Mouse (Mus musculus) testis, adult 2 months (tissue): ENCODE measurements around the gene Med11. TPM values are rescaled to one million over a fixed set of nuclear protein-coding genes. Genes with fewer than 3 reads are reported as not detected.
A peak's percentile ranks its signal among the peaks of the same experiment; 100 is the strongest.
"Not testable (repeated sequence)": the region's sequence is repeated elsewhere in the genome, so short reads cannot be mapped to it uniquely, and the experiment has no call there.

Experiments
- H3K27ac ChIP-seq: fragments of 200-500 bp; 2 replicates; pipeline ENCODE4 v1.5.1; 2012; ENCODE audit warnings: low read depth, low read length; ENCODE audit not compliant: control insufficient read depth, insufficient read depth
- H3K27me3 ChIP-seq: fragments of 200-500 bp; 2 replicates; pipeline ENCODE4 v1.6.1; 2012; ENCODE audit warnings: mild to moderate bottlenecking, low read length, moderate library complexity; ENCODE audit not compliant: control insufficient read depth, insufficient read depth
- H3K36me3 ChIP-seq: fragments of 200-500 bp; 2 replicates; pipeline ENCODE4 v1.6.1; 2012; ENCODE audit warnings: mild to moderate bottlenecking, low read length; ENCODE audit not compliant: control insufficient read depth, insufficient read depth
- H3K4me1 ChIP-seq: fragments of 200-500 bp; 2 replicates; pipeline ENCODE4 v1.6.1; 2012; ENCODE audit warnings: low read length; ENCODE audit not compliant: control insufficient read depth, insufficient read depth
- H3K4me3 ChIP-seq: fragments of 200-500 bp; 2 replicates; pipeline ENCODE4 v1.5.1; 2012; ENCODE audit warnings: low read depth, mild to moderate bottlenecking, low read length, moderate library complexity, mixed read lengths; ENCODE audit not compliant: control insufficient read depth
- CTCF ChIP-seq: fragments of 200-500 bp; IDR thresholded peaks from 2 replicates; pipeline ENCODE4 v1.5.1; 2012; ENCODE audit warnings: low read depth, mild to moderate bottlenecking, inconsistent platforms, low read length, moderate library complexity; ENCODE audit not compliant: control insufficient read depth, insufficient read depth, insufficient replicate concordance
- POLR2A ChIP-seq: fragments of 200-500 bp; IDR thresholded peaks from 2 replicates; pipeline ENCODE4 v1.6.1; 2012; ENCODE audit warnings: low read depth, mild to moderate bottlenecking, inconsistent platforms, low read length, moderate library complexity; ENCODE audit not compliant: control insufficient read depth
- polyA plus RNA-seq: library from polyadenylated mRNA; depleted of rRNA; stranded (reverse); fragments of >200 nt; gene quantifications from 2 replicates; pipeline ENCODE4 v1.2.3, GENCODE M21; 2012

Med11 gene
- polyA plus RNA-seq, 1 experiment, result 8.3 TPM

GRCm38 (mm10) chr11:70463970-70464369 is 12.3 kb downstream of the Med11 start:
- TF ChIP-seq POLR2A (no peak), CTCF (no peak)
- Histone ChIP-seq H3K36me3 (no peaks in the 10 kb centered on the region), H3K27ac (no peak overlapping the region), H3K4me1 (peaks cover 15% of the 10 kb centered on the region), H3K4me3 (no peak overlapping the region), H3K27me3 (no peaks in the 10 kb centered on the region)

- no peak for TF ChIP-seq POLR2A
- no peak for TF ChIP-seq CTCF
- Histone ChIP-seq H3K27me3 (no peaks in the 10 kb centered on the region), H3K27ac (no peak overlapping the region), H3K4me1 (peaks cover 9% of the 10 kb centered on the region), H3K36me3 (no peaks in the 10 kb centered on the region), H3K4me3 (no peak overlapping the region)
Measured at GRCm38 (mm10) chr11:70465211-70465610, 13.5 kb downstream of the Med11 start.

GRCm38 (mm10) chr11:70465824-70466223 is 14.1 kb downstream of the Med11 start:
- no peak overlapping the region for H3K27ac ChIP-seq
- peaks cover 9% of the 10 kb centered on the region for H3K4me1 ChIP-seq
- no peak for TF ChIP-seq POLR2A
- TF ChIP-seq CTCF, result no peak
- H3K4me3 ChIP-seq, result peak overlapping the region; percentile 19
- no peaks in the 10 kb centered on the region for H3K36me3 ChIP-seq
- H3K27me3 ChIP-seq, result no peaks in the 10 kb centered on the region

GRCm38 (mm10) chr11:70467902-70468619 is 16.3 kb downstream of the Med11 start:
- H3K4me3 ChIP-seq, result no peak overlapping the region
- H3K4me1 ChIP-seq, result peaks cover 9% of the 10 kb centered on the region
- no peak overlapping the region for H3K27ac ChIP-seq
- no peaks in the 10 kb centered on the region for H3K27me3 ChIP-seq
- TF ChIP-seq CTCF (no peak), POLR2A (no peak)
- H3K36me3 ChIP-seq, result no peaks in the 10 kb centered on the region

- H3K36me3 ChIP-seq, result no peaks in the 10 kb centered on the region
Measured at GRCm38 (mm10) chr11:70469764-70470163, 18.0 kb downstream of the Med11 start.

GRCm38 (mm10) chr11:70472716-70473115 is 21.0 kb downstream of the Med11 start:
- Histone ChIP-seq H3K4me1 (peaks cover 7% of the 10 kb centered on the region), H3K4me3 (no peak overlapping the region), H3K36me3 (no peaks in the 10 kb centered on the region)

More at GRCm38 (mm10) chr11:70469764-70470163, 18.0 kb downstream of the Med11 start:
- TF ChIP-seq CTCF (no peak), POLR2A (no peak)
- peaks cover 7% of the 10 kb centered on the region for H3K4me1 ChIP-seq
- no peaks in the 10 kb centered on the region for H3K27me3 ChIP-seq
- H3K27ac ChIP-seq, result no peak overlapping the region; the same call in 1 of the 2 replicates
- H3K4me3 ChIP-seq, result no peak overlapping the region

GRCm38 (mm10) chr11:70473291-70473690 is 21.6 kb downstream of the Med11 start:
- H3K36me3 ChIP-seq, H3K27ac ChIP-seq, H3K4me1 ChIP-seq, H3K27me3 ChIP-seq, H3K4me3 ChIP-seq: not testable (repeated sequence)

More at GRCm38 (mm10) chr11:70472716-70473115, 21.0 kb downstream of the Med11 start:
- no peaks in the 10 kb centered on the region for H3K27me3 ChIP-seq
- no peak for TF ChIP-seq CTCF
- no peak for TF ChIP-seq POLR2A
- H3K27ac ChIP-seq, result no peak overlapping the region

GRCm38 (mm10) chr11:70474872-70475534 is 23.3 kb downstream of the Med11 start:
- TF ChIP-seq CTCF (no peak), POLR2A (no peak)
- Histone ChIP-seq H3K36me3 (no peaks in the 10 kb centered on the region), H3K4me3 (no peak overlapping the region), H3K27me3 (no peaks in the 10 kb centered on the region), H3K27ac (no peak overlapping the region), H3K4me1 (peaks cover 7% of the 10 kb centered on the region)
